Mouse (Mus musculus) granulocyte monocyte progenitor cell, adult 5-6 weeks (primary cell): ENCODE results near the gene Clnk. TPM values are rescaled to one million over a fixed set of nuclear protein-coding genes. Genes with fewer than 3 reads are reported as not detected.

ENCODE experiments used
- total RNA-seq, 2 experiments: library from RNA; stranded (forward) in 1 of 2; stranded (reverse) in 1 of 2; fragments of 200-712, 200-1000 nt in 1 of 2; fragments of >200 nt in 1 of 2; fragmentation: Nextera tagmentation in 1 of 2; gene quantifications; 2 replicates each; pipeline ENCODE4 v1.2.3; 2014 to 2017

The Clnk gene
- total RNA-seq, 2 experiments from 2014 or later: 0.41 to 0.80 TPM

Other genes starting within 250 kb of the Clnk start
- gene Zfp518b, start 192.0 kb downstream of the Clnk start, total RNA-seq (2014; fragmentation: Nextera tagmentation): 5.5 and 12.3 TPM in 2 replicates
- gene Zfp518b, start 192.0 kb downstream of the Clnk start, total RNA-seq (2017): 6.3 and 8.2 TPM in 2 replicates